In genomic region chr13:51814646-51815045, GRCm38 (mm10) we compare ENCODE assay signal across 10 mouse cellular contexts.
"Had no signal": no experiment of that assay in that cellular context is flagged by ENCODE, and none has a peak within 500 bp of the region (broad histone marks: within the 10 kb centered on the region; RNA-seq: fewer than 3 reads in every experiment).

No protein-coding gene starts in this region.

- H3K27ac ChIP-seq: kidney, embryonic 15.5 days; limb, embryonic 10.5 days; liver, embryonic 15.5 days; midbrain, embryonic 15.5 days had no signal

- H3K9me3 ChIP-seq: kidney, embryonic 15.5 days; limb, embryonic 10.5 days; liver, embryonic 15.5 days; midbrain, embryonic 15.5 days had no signal

- H3K9ac ChIP-seq: kidney, embryonic 15.5 days; liver, embryonic 15.5 days; midbrain, embryonic 15.5 days had no signal

- H3K4me3 ChIP-seq: kidney, embryonic 15.5 days; limb, embryonic 10.5 days; liver, embryonic 15.5 days; midbrain, embryonic 15.5 days had no signal

- ATAC-seq: lung, postnatal 0 days; midbrain, embryonic 15.5 days had no signal

- H3K4me2 ChIP-seq: kidney, embryonic 15.5 days; liver, embryonic 11.5 days; liver, embryonic 15.5 days; midbrain, embryonic 15.5 days had no signal

- H3K36me3 ChIP-seq: kidney, embryonic 15.5 days; limb, embryonic 10.5 days; liver, embryonic 15.5 days; midbrain, embryonic 15.5 days had no signal

- DNase-seq: kidney, postnatal 14 days; lung, adult 2 months; right cerebral cortex, adult 18-20 months; right cerebral cortex, postnatal 25 days had no signal

- H3K27me3 ChIP-seq: liver, embryonic 15.5 days; midbrain, embryonic 15.5 days had no signal
